Mouse (Mus musculus) liver, postnatal 0 days (tissue): ENCODE data around the gene Slco4c1.

Experiments used
- CTCF ChIP-seq: sonication (generic); IDR thresholded peaks from 2 replicates; pipeline ENCODE4 v1.5.1; 2016; ENCODE audit warnings: antibody characterized with exemption, low read depth
- EP300 ChIP-seq: IDR thresholded peaks from 2 replicates; pipeline ENCODE4 v1.6.1; 2016; ENCODE audit warnings: antibody characterized with exemption, low read depth, mild to moderate bottlenecking

DNA sequence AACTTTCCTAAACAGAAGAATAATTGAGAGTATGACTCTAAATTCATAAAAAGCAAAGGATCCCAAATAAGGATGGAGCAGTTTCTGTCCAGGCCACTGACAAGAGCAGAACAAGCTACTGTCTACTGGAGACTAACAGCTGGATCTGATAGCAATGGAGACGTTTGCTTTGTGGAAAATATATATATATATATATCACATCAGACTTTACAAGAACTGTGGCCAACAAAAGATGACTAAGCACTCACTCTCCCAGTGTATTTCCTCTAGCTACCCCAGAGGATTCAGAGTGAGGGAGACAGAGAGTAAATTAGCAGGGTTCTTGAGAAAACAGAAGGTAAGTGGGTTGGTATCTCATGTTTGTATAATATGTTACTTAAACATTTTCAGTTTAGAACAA, 105.4 kb downstream of the Slco4c1 start:
- no peak for TF ChIP-seq CTCF
- TF ChIP-seq EP300, result no peak
